Mouse (Mus musculus) intestine, postnatal 0 days (tissue): ENCODE results near the gene Tet3. TPM values are rescaled to one million over a fixed set of nuclear protein-coding genes. Genes with fewer than 3 reads are reported as not detected.

Experiments
- ATAC-seq: fragments of 200-750 bp; cut with Nextera tagmentation; 2 replicates; pipeline ENCODE4 v1.8.0; 2017; ENCODE audit warnings: mild to moderate bottlenecking, moderate TSS enrichment, moderate library complexity
- H3K27ac ChIP-seq: fragments of 300-500 bp; sonication (generic); 2 replicates; pipeline ENCODE4 v1.5.1; 2014; ENCODE audit warnings: mild to moderate bottlenecking, low read depth, low read length, moderate library complexity
- H3K27me3 ChIP-seq: fragments of 300-500 bp; sonication (generic); replicated peaks from 2 replicates; pipeline ENCODE4 v1.6.1; 2014; ENCODE audit warnings: low read length, mixed read lengths; ENCODE audit not compliant: control insufficient read depth, insufficient read depth
- H3K36me3 ChIP-seq: fragments of 300-500 bp; sonication (generic); 2 replicates; pipeline ENCODE4 v1.6.1; 2014; ENCODE audit warnings: mild to moderate bottlenecking, moderate library complexity; ENCODE audit not compliant: control insufficient read depth, insufficient read depth
- H3K4me1 ChIP-seq: fragments of 300-500 bp; sonication (generic); replicated peaks from 2 replicates; pipeline ENCODE4 v1.6.1; 2014; ENCODE audit warnings: antibody characterized with exemption, low read length, mixed read lengths; ENCODE audit not compliant: control insufficient read depth, insufficient read depth
- H3K4me2 ChIP-seq: fragments of 300-500 bp; sonication (generic); replicated peaks from 2 replicates; pipeline ENCODE4 v1.6.1; 2014; ENCODE audit warnings: low read depth, mild to moderate bottlenecking, moderate library complexity
- H3K4me3 ChIP-seq: fragments of 300-500 bp; sonication (generic); 2 replicates; pipeline ENCODE4 v1.5.1; 2014; ENCODE audit warnings: low read depth, low read length
- H3K9ac ChIP-seq: fragments of 300-500 bp; sonication (generic); 2 replicates; pipeline ENCODE4 v1.6.1; 2014; ENCODE audit warnings: mild to moderate bottlenecking, low read depth, low read length
- H3K9me3 ChIP-seq: fragments of 300-500 bp; sonication (generic); 2 replicates; pipeline ENCODE4 v1.6.1; 2016; ENCODE audit warnings: mixed run types; ENCODE audit not compliant: control insufficient read depth
- CTCF ChIP-seq: sonication (generic); IDR thresholded peaks from 2 replicates; pipeline ENCODE4 v1.5.1; 2016; ENCODE audit warnings: low read depth, mild to moderate bottlenecking, control low read depth, antibody characterized with exemption, moderate library complexity
- WGBS: fragments of 180-500 bp; shearing (Covaris S2); extraction: QIAGEN DNeasy Blood & Tissue Kit; methylation state at CpG from one replicate; pipeline ENCODE4 v1.1.7; 2014; 5-methylcytosine and 5-hydroxymethylcytosine counted together
- polyA plus RNA-seq: library from polyadenylated mRNA; unstranded; fragments of >200 nt; fragmentation: Nextera tagmentation; extraction: Ambion mirVana; gene quantifications from 2 replicates; pipeline ENCODE4 v1.2.1, GENCODE M21; 2015

Tet3 gene
- polyA plus RNA-seq, 1 experiment from 2014 or later, result 28.1 TPM

- no peaks in the 10 kb centered on the region for H3K4me1 ChIP-seq
- no peaks in the 10 kb centered on the region for H3K9me3 ChIP-seq
- ATAC-seq, result no peak
- no peak overlapping the region for H3K4me3 ChIP-seq
- H3K36me3 ChIP-seq, result peaks cover 51% of the 10 kb centered on the region
- H3K4me2 ChIP-seq, result no peak overlapping the region
- TF ChIP-seq CTCF, result no peak
- H3K27ac ChIP-seq, result no peak overlapping the region
- H3K27me3 ChIP-seq, result no peaks in the 10 kb centered on the region
- no peak overlapping the region for H3K9ac ChIP-seq
- 89% methylated on average over 10 of the region's 10 CpGs for WGBS
Measured at GRCm38 (mm10) chr6:83357436-83357835, 101.4 kb downstream of the Tet3 start.

DNA sequence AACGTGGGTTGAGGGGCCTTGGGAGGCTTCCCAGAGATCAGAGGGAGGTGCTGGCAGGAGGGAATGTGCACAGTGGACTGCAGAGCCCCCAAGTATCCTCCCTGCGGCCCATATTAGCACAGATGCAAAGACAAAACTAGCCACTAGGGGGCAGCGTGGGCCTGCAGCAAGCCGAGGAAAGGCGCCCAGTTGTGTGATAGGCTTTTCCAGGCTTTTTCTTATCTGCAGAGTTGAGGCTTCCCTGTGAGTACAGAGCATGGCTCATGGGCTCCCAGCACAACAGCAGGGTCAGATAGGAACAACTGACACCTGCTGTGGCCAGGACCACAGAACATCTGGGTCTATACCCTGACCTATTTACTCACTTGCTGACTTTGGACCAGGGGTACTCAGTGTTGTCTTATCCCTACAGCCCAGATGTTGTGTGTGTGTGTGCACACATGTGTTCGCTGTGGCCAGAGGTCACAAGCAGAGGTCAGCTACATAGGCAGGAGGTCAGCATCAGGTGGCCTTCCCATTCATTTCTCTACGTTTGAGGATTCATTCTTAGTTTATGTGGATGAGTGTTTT, 102.2 kb downstream of the Tet3 start:
- H3K4me1 ChIP-seq, result no peaks in the 10 kb centered on the region
- H3K4me3 ChIP-seq, result no peak overlapping the region
- H3K27ac ChIP-seq, result no peak overlapping the region
- peaks cover 47% of the 10 kb centered on the region for H3K36me3 ChIP-seq
- H3K9ac ChIP-seq, result no peak overlapping the region
- peak; percentile 99 for TF ChIP-seq CTCF
- ATAC-seq, result peak; percentile 15; the same call in 1 of the 2 replicates
- no peaks in the 10 kb centered on the region for H3K27me3 ChIP-seq
- no peak overlapping the region for H3K4me2 ChIP-seq
- no peaks in the 10 kb centered on the region for H3K9me3 ChIP-seq
- 22% methylated on average over 7 of the region's 7 CpGs for WGBS

DNA sequence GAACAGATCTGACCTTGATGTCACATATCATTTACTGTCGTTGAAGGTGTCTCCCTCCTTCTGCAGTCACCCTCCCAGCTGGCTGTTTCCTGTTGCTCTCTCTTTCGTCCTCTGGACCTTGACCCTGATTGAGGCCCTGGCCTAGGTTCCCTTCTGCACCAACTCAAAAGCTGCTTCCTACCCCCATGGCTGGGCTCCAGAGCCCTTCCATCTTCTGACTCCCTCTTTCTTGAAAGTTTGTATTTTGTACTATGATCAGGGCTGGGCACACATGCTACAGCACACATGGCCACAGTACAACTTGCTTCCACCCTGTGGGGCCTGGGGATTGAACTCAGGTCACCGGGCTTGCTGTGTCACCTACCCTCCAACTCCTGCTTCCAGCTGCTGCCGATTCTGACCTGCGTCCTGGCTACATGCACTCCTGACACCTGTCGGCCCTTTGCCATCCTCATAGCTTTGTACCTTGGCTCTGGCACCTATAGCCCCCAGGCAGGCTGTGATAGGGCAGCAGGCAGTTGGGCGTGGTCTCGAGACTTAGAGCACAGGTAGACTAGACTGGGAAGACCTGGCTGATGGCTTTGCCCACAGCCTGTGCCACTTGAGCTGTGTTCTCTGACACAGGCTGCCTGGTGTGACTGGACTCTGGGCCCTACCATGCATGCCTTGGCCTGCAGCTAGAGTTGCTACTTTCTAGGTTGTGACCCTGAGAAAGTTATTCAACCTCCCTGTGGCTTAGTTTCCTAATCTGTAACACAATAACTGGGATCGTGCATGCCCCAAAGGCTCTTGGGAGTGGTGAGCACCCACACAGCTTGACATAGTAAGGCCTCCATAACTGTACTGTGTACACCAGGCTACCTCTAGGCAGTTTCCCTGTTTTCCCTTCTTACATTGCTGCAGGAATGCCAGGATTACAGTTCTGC, 103.8 kb downstream of the Tet3 start:
- peak overlapping the region; percentile 68 for H3K27ac ChIP-seq
- no peak overlapping the region for H3K9ac ChIP-seq
- WGBS, result 48% methylated on average over 9 of the region's 9 CpGs
- no peak overlapping the region; the same call in 1 of the 2 replicates for H3K4me2 ChIP-seq
- H3K9me3 ChIP-seq, result no peaks in the 10 kb centered on the region
- no peak overlapping the region for H3K4me3 ChIP-seq
- ATAC-seq, result peak; percentile 73
- H3K27me3 ChIP-seq, result no peaks in the 10 kb centered on the region
- peaks cover 40% of the 10 kb centered on the region for H3K36me3 ChIP-seq
- peaks cover 2% of the 10 kb centered on the region; the same call in 1 of the 2 replicates for H3K4me1 ChIP-seq
- no peak for TF ChIP-seq CTCF

DNA sequence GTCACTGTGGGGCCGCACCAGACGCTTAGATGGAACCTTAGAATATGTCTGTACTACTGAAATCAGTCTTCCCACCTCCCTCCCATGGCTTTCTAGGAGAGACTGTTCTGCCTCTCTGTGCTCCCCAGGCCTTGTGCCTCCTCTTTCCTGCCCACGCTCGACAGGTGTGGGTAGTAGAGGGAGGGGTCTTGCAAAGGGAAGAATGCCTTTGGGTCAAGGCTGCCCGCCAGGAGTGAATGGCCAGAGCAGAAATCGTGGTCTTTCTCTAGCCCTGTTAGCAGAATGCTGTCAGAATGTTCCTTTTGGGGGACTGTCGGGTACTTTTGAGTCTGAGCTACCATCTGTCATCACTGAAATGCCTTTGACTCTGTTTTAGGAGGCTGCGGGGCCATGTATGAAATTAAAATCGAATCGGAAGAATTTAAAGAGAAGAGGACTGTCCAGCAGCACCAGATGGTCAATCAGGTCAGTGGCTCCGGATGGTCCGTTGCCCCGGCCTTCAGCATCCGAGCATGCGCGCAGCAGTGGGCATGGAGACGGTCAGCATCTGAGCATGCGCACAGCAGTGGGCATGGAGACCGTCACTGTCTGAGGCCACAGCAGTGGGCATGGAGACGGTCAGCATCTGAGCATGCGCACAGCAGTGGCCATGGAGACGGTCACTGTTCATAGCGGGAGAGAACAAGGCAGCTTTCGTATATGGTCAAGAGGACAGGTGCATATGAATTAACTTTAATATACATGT, 106.0 kb downstream of the Tet3 start:
- 95% methylated on average over 24 of the region's 24 CpGs for WGBS
- TF ChIP-seq CTCF, result no peak
- Histone ChIP-seq H3K27ac (no peak overlapping the region), H3K36me3 (peaks cover 33% of the 10 kb centered on the region; the same call in 1 of the 2 replicates), H3K4me3 (no peak overlapping the region), H3K4me2 (no peak overlapping the region), H3K9ac (no peak overlapping the region), H3K9me3 (no peaks in the 10 kb centered on the region), H3K4me1 (peaks cover 4% of the 10 kb centered on the region; the same call in 1 of the 2 replicates), H3K27me3 (no peaks in the 10 kb centered on the region)
- no peak for ATAC-seq

DNA sequence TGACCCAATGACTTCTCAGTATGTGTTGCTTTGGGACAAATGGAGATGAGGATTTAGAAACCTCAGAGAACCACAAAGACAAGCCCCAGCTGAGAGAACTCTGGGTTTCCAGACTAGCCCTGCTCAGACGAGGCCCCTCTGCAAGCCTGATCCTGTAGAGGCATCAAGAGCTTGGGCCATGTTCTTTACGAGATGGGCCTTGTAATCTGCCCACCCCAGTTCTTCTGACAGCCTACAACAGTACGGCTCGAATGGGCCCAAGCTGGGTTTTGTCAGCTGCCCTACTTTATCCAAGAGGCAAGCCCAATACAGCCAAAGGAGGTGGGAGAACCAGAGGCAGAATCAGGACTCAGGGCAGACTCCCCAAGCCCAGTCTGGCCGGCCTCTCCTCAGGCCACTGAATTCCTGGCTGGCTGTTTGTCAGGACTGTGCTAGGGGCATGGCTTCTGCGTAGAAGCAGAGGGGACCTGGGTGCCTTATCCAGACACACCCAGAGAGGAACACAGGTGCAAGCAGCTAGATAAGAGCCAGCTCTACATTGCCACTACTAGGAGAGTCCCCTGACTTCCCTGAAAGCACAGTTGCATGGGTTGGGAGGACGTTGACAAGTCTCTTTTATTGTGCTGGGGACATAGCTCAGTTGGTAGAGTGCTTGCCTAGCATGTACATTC, 107.3 kb downstream of the Tet3 start:
- 54% methylated on average over 7 of the region's 7 CpGs for WGBS
- ATAC-seq, result no peak
- peak overlapping the region; percentile 41; the same call in 1 of the 2 replicates for H3K27ac ChIP-seq

More for the DNA sequence above, 107.3 kb downstream of the Tet3 start:
- no peak overlapping the region for H3K9ac ChIP-seq
- 0 out of 2 replicates have a peak overlapping the region, but pooled peaks have one; percentile 21 for H3K4me2 ChIP-seq
- peaks cover 4% of the 10 kb centered on the region; the same call in 1 of the 2 replicates for H3K4me1 ChIP-seq
- no peaks in the 10 kb centered on the region for H3K27me3 ChIP-seq
- no peak for TF ChIP-seq CTCF
- H3K36me3 ChIP-seq, result peaks cover 27% of the 10 kb centered on the region; the same call in 1 of the 2 replicates
- no peaks in the 10 kb centered on the region for H3K9me3 ChIP-seq
- no peak overlapping the region for H3K4me3 ChIP-seq
